Mouse (Mus musculus): ENCODE measurements at regions not wholly inside any gene's neighbourhood (a gene's known extent, or its start where the extent isn't known, plus 50 kb on each side); places are given as distances from the start of the nearest gene placed in this dataset.

GRCm38 (mm10) chr10:98517609-98518008 is 396.6 kb upstream of the Atp2b1 start:
- ATAC-seq (ENCODE audit: low read depth) (no peak), DNase-seq (ENCODE audit: low spot score) (no peak)
- Histone ChIP-seq H3K4me2 (ENCODE audit: low read depth, low read length) (no peak overlapping the region), H3K9ac (ENCODE audit: low read depth, low read length) (no peak overlapping the region), H3K27ac (replicated peaks; ENCODE audit: low read depth, low read length) (no peak overlapping the region), H3K4me1 (ENCODE audit: control insufficient read depth, insufficient read depth, low read length) (no peaks in the 10 kb centered on the region), H3K9me3 (ENCODE audit: control insufficient read depth, low read length) (no peaks in the 10 kb centered on the region), H3K36me3 (ENCODE audit: control insufficient read depth, insufficient read depth, low read length) (no peaks in the 10 kb centered on the region), H3K4me3 (ENCODE audit: low read depth, low read length) (no peak overlapping the region), H3K27me3 (replicated peaks; ENCODE audit: control insufficient read depth, insufficient read depth, low read length) (no peaks in the 10 kb centered on the region)
- WGBS = 88% methylated on average over 2 of the region's 2 CpGs

- ATAC-seq (ENCODE audit: low read depth) = no peak
- 77% methylated on average over 4 of the region's 4 CpGs for WGBS
These were observed 384.6 kb upstream of the Atp2b1 start for GRCm38 (mm10) chr10:98529565-98529964.

GRCm38 (mm10) chr10:98531425-98531824 is 382.8 kb upstream of the Atp2b1 start:
- H3K4me1 ChIP-seq (ENCODE audit: control insufficient read depth, insufficient read depth, low read length) = no peaks in the 10 kb centered on the region
- H3K36me3 ChIP-seq (ENCODE audit: control insufficient read depth, insufficient read depth, low read length) = no peaks in the 10 kb centered on the region
- H3K4me2 ChIP-seq (ENCODE audit: low read depth, low read length) = no peak overlapping the region
- H3K27ac ChIP-seq (replicated peaks; ENCODE audit: low read depth, low read length) = no peak overlapping the region
- no peaks in the 10 kb centered on the region for H3K27me3 ChIP-seq (replicated peaks; ENCODE audit: control insufficient read depth, insufficient read depth, low read length)
- no peak for DNase-seq (ENCODE audit: low spot score)
- 84% methylated on average over 4 of the region's 4 CpGs for WGBS
- H3K9me3 ChIP-seq (ENCODE audit: control insufficient read depth, low read length) = 0 out of 2 replicates have a peak, but pooled peaks cover under 1% of the 10 kb centered on the region
- H3K4me3 ChIP-seq (ENCODE audit: low read depth, low read length) = no peak overlapping the region
- no peak overlapping the region for H3K9ac ChIP-seq (ENCODE audit: low read depth, low read length)
- ATAC-seq (ENCODE audit: low read depth) = no peak

More at GRCm38 (mm10) chr10:98529565-98529964, 384.6 kb upstream of the Atp2b1 start:
- 0 out of 2 replicates have a peak, but pooled peaks cover 7% of the 10 kb centered on the region for H3K9me3 ChIP-seq (ENCODE audit: control insufficient read depth, low read length)
- H3K4me3 ChIP-seq (ENCODE audit: low read depth, low read length) = no peak overlapping the region
- no peaks in the 10 kb centered on the region for H3K27me3 ChIP-seq (replicated peaks; ENCODE audit: control insufficient read depth, insufficient read depth, low read length)
- no peaks in the 10 kb centered on the region for H3K36me3 ChIP-seq (ENCODE audit: control insufficient read depth, insufficient read depth, low read length)
- no peak overlapping the region for H3K27ac ChIP-seq (replicated peaks; ENCODE audit: low read depth, low read length)
- no peak overlapping the region for H3K4me2 ChIP-seq (ENCODE audit: low read depth, low read length)
- no peak for DNase-seq (ENCODE audit: low spot score)
- no peak overlapping the region for H3K9ac ChIP-seq (ENCODE audit: low read depth, low read length)
- no peaks in the 10 kb centered on the region for H3K4me1 ChIP-seq (ENCODE audit: control insufficient read depth, insufficient read depth, low read length)

GRCm38 (mm10) chr10:98538706-98539105 is 375.5 kb upstream of the Atp2b1 start:
- DNase-seq (ENCODE audit: low spot score) = no peak
- Histone ChIP-seq H3K9me3 (ENCODE audit: control insufficient read depth, low read length) (no peaks in the 10 kb centered on the region), H3K4me1 (ENCODE audit: control insufficient read depth, insufficient read depth, low read length) (peaks cover 9% of the 10 kb centered on the region; the same call in 1 of the 2 replicates), H3K27ac (replicated peaks; ENCODE audit: low read depth, low read length) (no peak overlapping the region), H3K36me3 (ENCODE audit: control insufficient read depth, insufficient read depth, low read length) (no peaks in the 10 kb centered on the region), H3K27me3 (replicated peaks; ENCODE audit: control insufficient read depth, insufficient read depth, low read length) (no peaks in the 10 kb centered on the region), H3K9ac (ENCODE audit: low read depth, low read length) (no peak overlapping the region), H3K4me2 (ENCODE audit: low read depth, low read length) (no peak overlapping the region), H3K4me3 (ENCODE audit: low read depth, low read length) (no peak overlapping the region)
- WGBS = 67% methylated on average over 1 of the region's 1 CpGs
- ATAC-seq (ENCODE audit: low read depth) = no peak

- H3K9ac ChIP-seq (ENCODE audit: low read depth, low read length) = no peak overlapping the region
- H3K36me3 ChIP-seq (ENCODE audit: control insufficient read depth, insufficient read depth, low read length) = no peaks in the 10 kb centered on the region
- H3K27me3 ChIP-seq (replicated peaks; ENCODE audit: control insufficient read depth, insufficient read depth, low read length) = no peaks in the 10 kb centered on the region
- no peak overlapping the region for H3K4me3 ChIP-seq (ENCODE audit: low read depth, low read length)
- no peak overlapping the region for H3K4me2 ChIP-seq (ENCODE audit: low read depth, low read length)
- DNase-seq (ENCODE audit: low spot score) = no peak
- H3K4me1 ChIP-seq (ENCODE audit: control insufficient read depth, insufficient read depth, low read length) = peaks cover 13% of the 10 kb centered on the region; the same call in 1 of the 2 replicates
- no peak overlapping the region for H3K27ac ChIP-seq (replicated peaks; ENCODE audit: low read depth, low read length)
- ATAC-seq (ENCODE audit: low read depth) = no peak
- H3K9me3 ChIP-seq (ENCODE audit: control insufficient read depth, low read length) = no peaks in the 10 kb centered on the region
These were observed 373.1 kb upstream of the Atp2b1 start for GRCm38 (mm10) chr10:98541062-98541461.

- WGBS = 68% methylated on average over 2 of the region's 2 CpGs
These were observed 372.1 kb upstream of the Atp2b1 start for GRCm38 (mm10) chr10:98542072-98542471.

GRCm38 (mm10) chr10:98543253-98543997 is 370.8 kb upstream of the Atp2b1 start:
- H3K9ac ChIP-seq (ENCODE audit: low read depth, low read length) = no peak overlapping the region
- H3K4me2 ChIP-seq (ENCODE audit: low read depth, low read length) = 0 out of 2 replicates have a peak overlapping the region, but pooled peaks have one; percentile 2
- peak; percentile 91 for DNase-seq (ENCODE audit: low spot score)
- H3K9me3 ChIP-seq (ENCODE audit: control insufficient read depth, low read length) = no peaks in the 10 kb centered on the region
- WGBS = 11% methylated on average over 8 of the region's 8 CpGs
- no peaks in the 10 kb centered on the region for H3K27me3 ChIP-seq (replicated peaks; ENCODE audit: control insufficient read depth, insufficient read depth, low read length)
- H3K4me1 ChIP-seq (ENCODE audit: control insufficient read depth, insufficient read depth, low read length) = peaks cover 13% of the 10 kb centered on the region; the same call in 1 of the 2 replicates
- no peaks in the 10 kb centered on the region for H3K36me3 ChIP-seq (ENCODE audit: control insufficient read depth, insufficient read depth, low read length)
- no peak overlapping the region for H3K27ac ChIP-seq (replicated peaks; ENCODE audit: low read depth, low read length)
- peak; percentile 91 for ATAC-seq (ENCODE audit: low read depth)
- no peak overlapping the region for H3K4me3 ChIP-seq (ENCODE audit: low read depth, low read length)

More at GRCm38 (mm10) chr10:98542072-98542471, 372.1 kb upstream of the Atp2b1 start:
- H3K36me3 ChIP-seq (ENCODE audit: control insufficient read depth, insufficient read depth, low read length) = no peaks in the 10 kb centered on the region
- no peaks in the 10 kb centered on the region for H3K9me3 ChIP-seq (ENCODE audit: control insufficient read depth, low read length)
- peaks cover 13% of the 10 kb centered on the region; the same call in 1 of the 2 replicates for H3K4me1 ChIP-seq (ENCODE audit: control insufficient read depth, insufficient read depth, low read length)
- no peak for DNase-seq (ENCODE audit: low spot score)
- no peak overlapping the region for H3K4me2 ChIP-seq (ENCODE audit: low read depth, low read length)
- H3K9ac ChIP-seq (ENCODE audit: low read depth, low read length) = no peak overlapping the region
- no peak overlapping the region for H3K4me3 ChIP-seq (ENCODE audit: low read depth, low read length)
- H3K27ac ChIP-seq (replicated peaks; ENCODE audit: low read depth, low read length) = no peak overlapping the region
- ATAC-seq (ENCODE audit: low read depth) = no peak
- no peaks in the 10 kb centered on the region for H3K27me3 ChIP-seq (replicated peaks; ENCODE audit: control insufficient read depth, insufficient read depth, low read length)

GRCm38 (mm10) chr10:98543998-98544349 is 370.2 kb upstream of the Atp2b1 start:
- Histone ChIP-seq H3K4me1 (ENCODE audit: control insufficient read depth, insufficient read depth, low read length) (peaks cover 13% of the 10 kb centered on the region; the same call in 1 of the 2 replicates), H3K9ac (ENCODE audit: low read depth, low read length) (no peak overlapping the region), H3K4me2 (ENCODE audit: low read depth, low read length) (no peak overlapping the region), H3K9me3 (ENCODE audit: control insufficient read depth, low read length) (no peaks in the 10 kb centered on the region), H3K36me3 (ENCODE audit: control insufficient read depth, insufficient read depth, low read length) (no peaks in the 10 kb centered on the region), H3K27me3 (replicated peaks; ENCODE audit: control insufficient read depth, insufficient read depth, low read length) (no peaks in the 10 kb centered on the region), H3K4me3 (ENCODE audit: low read depth, low read length) (no peak overlapping the region), H3K27ac (replicated peaks; ENCODE audit: low read depth, low read length) (no peak overlapping the region)
- DNase-seq (ENCODE audit: low spot score) (peak; percentile 44), ATAC-seq (ENCODE audit: low read depth) (no peak)
- WGBS = 51% methylated on average over 5 of the region's 5 CpGs

GRCm38 (mm10) chr10:98554575-98554974 is 359.6 kb upstream of the Atp2b1 start:
- Histone ChIP-seq H3K4me3 (ENCODE audit: low read depth, low read length) (no peak overlapping the region), H3K9me3 (ENCODE audit: control insufficient read depth, low read length) (no peaks in the 10 kb centered on the region), H3K9ac (ENCODE audit: low read depth, low read length) (no peak overlapping the region), H3K4me2 (ENCODE audit: low read depth, low read length) (no peak overlapping the region), H3K27me3 (replicated peaks; ENCODE audit: control insufficient read depth, insufficient read depth, low read length) (no peaks in the 10 kb centered on the region), H3K4me1 (ENCODE audit: control insufficient read depth, insufficient read depth, low read length) (no peaks in the 10 kb centered on the region), H3K27ac (replicated peaks; ENCODE audit: low read depth, low read length) (no peak overlapping the region), H3K36me3 (ENCODE audit: control insufficient read depth, insufficient read depth, low read length) (no peaks in the 10 kb centered on the region)
- DNase-seq (ENCODE audit: low spot score) (no peak), ATAC-seq (ENCODE audit: low read depth) (no peak)
- WGBS = 83% methylated on average over 3 of the region's 3 CpGs
